Mouse (Mus musculus) intestine, embryonic 14.5 days (tissue): ENCODE measurements at regions not wholly inside any gene's neighbourhood (a gene's known extent, or its start where the extent isn't known, plus 50 kb on each side); places are given as distances from the start of the nearest gene placed in this dataset.
A peak's percentile ranks its signal among the peaks of the same experiment; 100 is the strongest.
"Not testable (repeated sequence)": the region's sequence is repeated elsewhere in the genome, so short reads cannot be mapped to it uniquely, and the experiment has no call there.

Experiments
- ATAC-seq: fragments of 200-750 bp; cut with Nextera tagmentation; replicated peaks from 2 replicates; pipeline ENCODE4 v1.8.0; 2017; ENCODE audit warnings: low read depth, moderate number of reproducible peaks, moderate TSS enrichment, moderate library complexity; ENCODE audit not compliant: low FRiP score, low TSS enrichment
- DNase-seq: peaks from one replicate; pipeline ENCODE4 v3.0.0-alpha.2; 2018; ENCODE audit warnings: low spot score
- H3K27ac ChIP-seq: fragments of 300-500 bp; sonication (generic); 2 replicates; pipeline ENCODE4 v1.5.1; 2014; ENCODE audit warnings: low read depth, mild to moderate bottlenecking, control low read depth
- H3K27me3 ChIP-seq: fragments of 300-500 bp; sonication (generic); replicated peaks from 2 replicates; pipeline ENCODE4 v1.6.1; 2014; ENCODE audit warnings: low read length, control low read depth; ENCODE audit not compliant: control insufficient read depth, insufficient read depth
- H3K36me3 ChIP-seq: fragments of 300-500 bp; sonication (generic); 2 replicates; pipeline ENCODE4 v1.6.1; 2014; ENCODE audit warnings: low read length, control low read depth; ENCODE audit not compliant: control insufficient read depth, insufficient read depth
- H3K4me1 ChIP-seq: fragments of 300-500 bp; sonication (generic); replicated peaks from 2 replicates; pipeline ENCODE4 v1.6.1; 2014; ENCODE audit warnings: low read length, control low read depth, mixed read lengths; ENCODE audit not compliant: control insufficient read depth, insufficient read depth
- H3K4me2 ChIP-seq: fragments of 300-500 bp; sonication (generic); 2 replicates; pipeline ENCODE4 v1.6.1; 2014; ENCODE audit warnings: low read length
- H3K4me3 ChIP-seq: fragments of 300-500 bp; sonication (generic); 2 replicates; pipeline ENCODE4 v1.5.1; 2014; ENCODE audit warnings: low read depth, low read length, control low read depth, mixed read lengths
- H3K9ac ChIP-seq: fragments of 300-500 bp; sonication (generic); 2 replicates; pipeline ENCODE4 v1.6.1; 2014; ENCODE audit warnings: mild to moderate bottlenecking, low read length
- H3K9me3 ChIP-seq: fragments of 300-500 bp; sonication (generic); 2 replicates; pipeline ENCODE4 v1.6.1; 2016; ENCODE audit warnings: low read length, control low read depth; ENCODE audit not compliant: control insufficient read depth
- WGBS: fragments of 180-500 bp; shearing (Covaris S2); extraction: QIAGEN DNeasy Blood & Tissue Kit; methylation state at CpG from one replicate; pipeline ENCODE4 v1.1.7; 2014; 5-methylcytosine and 5-hydroxymethylcytosine counted together

GRCm38 (mm10) chr2:10658317-10658716 is 288.0 kb downstream of the Sfmbt2 start:
- Histone ChIP-seq H3K27me3 (no peaks in the 10 kb centered on the region), H3K9me3 (no peaks in the 10 kb centered on the region), H3K9ac (no peak overlapping the region), H3K4me3 (no peak overlapping the region), H3K4me2 (no peak overlapping the region), H3K36me3 (no peaks in the 10 kb centered on the region), H3K4me1 (no peaks in the 10 kb centered on the region), H3K27ac (no peak overlapping the region)
- WGBS = 92% methylated on average over 4 of the region's 4 CpGs
- no peak for DNase-seq
- ATAC-seq = no peak

GRCm38 (mm10) chr2:10667915-10668314 is 297.6 kb downstream of the Sfmbt2 start:
- not testable (repeated sequence) for H3K27ac ChIP-seq, ATAC-seq, H3K9me3 ChIP-seq, H3K27me3 ChIP-seq, H3K36me3 ChIP-seq, H3K4me2 ChIP-seq, DNase-seq, H3K9ac ChIP-seq, H3K4me3 ChIP-seq, H3K4me1 ChIP-seq
- WGBS = 57% methylated on average over 1 of the region's 1 CpGs

- 40% methylated on average over 7 of the region's 7 CpGs for WGBS
- Histone ChIP-seq H3K4me3 (no peak overlapping the region), H3K27ac (no peak overlapping the region), H3K27me3 (no peaks in the 10 kb centered on the region), H3K4me2 (no peak overlapping the region), H3K4me1 (peaks cover 4% of the 10 kb centered on the region; the same call in 1 of the 2 replicates), H3K9me3 (no peaks in the 10 kb centered on the region), H3K36me3 (no peaks in the 10 kb centered on the region), H3K9ac (no peak overlapping the region)
- no peak for ATAC-seq
- DNase-seq = no peak
These were observed 300.4 kb downstream of the Sfmbt2 start for GRCm38 (mm10) chr2:10670423-10671298.

GRCm38 (mm10) chr2:10671299-10671632 is 301.0 kb downstream of the Sfmbt2 start:
- peaks cover 4% of the 10 kb centered on the region; the same call in 1 of the 2 replicates for H3K4me1 ChIP-seq
- no peak for ATAC-seq
- no peak for DNase-seq
- H3K27me3 ChIP-seq = no peaks in the 10 kb centered on the region
- WGBS = 72% methylated on average over 2 of the region's 2 CpGs
- no peak overlapping the region for H3K27ac ChIP-seq
- no peak overlapping the region for H3K9ac ChIP-seq
- H3K4me2 ChIP-seq = no peak overlapping the region
- no peaks in the 10 kb centered on the region for H3K36me3 ChIP-seq
- H3K4me3 ChIP-seq = no peak overlapping the region
- H3K9me3 ChIP-seq = no peaks in the 10 kb centered on the region

DNA sequence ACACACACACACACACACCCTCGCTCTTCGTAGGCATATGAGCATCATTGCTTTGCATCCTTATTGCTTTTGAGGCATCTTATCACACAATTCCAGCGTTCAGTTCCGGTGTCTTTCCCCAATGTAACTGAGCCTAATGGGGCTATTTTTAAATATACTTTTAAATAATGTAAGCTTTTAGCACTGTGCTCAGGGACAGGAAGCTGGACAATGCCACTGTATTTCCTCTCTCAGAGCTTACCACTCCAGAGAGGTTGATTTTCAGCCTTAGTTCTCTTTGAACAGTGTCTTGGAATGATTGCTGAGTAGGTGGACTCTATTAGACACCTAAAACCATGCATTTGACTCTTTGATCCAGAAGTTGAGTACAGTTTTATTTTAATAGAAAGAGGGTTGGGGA is 301.9 kb downstream of the Sfmbt2 start:
- WGBS = 87% methylated on average over 4 of the region's 4 CpGs
- Histone ChIP-seq H3K9me3 (no peaks in the 10 kb centered on the region), H3K36me3 (no peaks in the 10 kb centered on the region), H3K9ac (no peak overlapping the region), H3K27ac (no peak overlapping the region), H3K27me3 (no peaks in the 10 kb centered on the region), H3K4me3 (no peak overlapping the region), H3K4me2 (no peak overlapping the region), H3K4me1 (peaks cover 4% of the 10 kb centered on the region; the same call in 1 of the 2 replicates)
- no peak for ATAC-seq
- DNase-seq = no peak

GRCm38 (mm10) chr2:10674738-10675349 is 304.5 kb downstream of the Sfmbt2 start:
- no peak overlapping the region for H3K4me2 ChIP-seq
- no peak overlapping the region for H3K4me3 ChIP-seq
- WGBS = 10% methylated on average over 6 of the region's 6 CpGs
- no peak overlapping the region for H3K27ac ChIP-seq
- no peak overlapping the region for H3K9ac ChIP-seq
- peaks cover 4% of the 10 kb centered on the region; the same call in 1 of the 2 replicates for H3K4me1 ChIP-seq
- no peaks in the 10 kb centered on the region for H3K36me3 ChIP-seq
- DNase-seq = peak; percentile 65
- peak; percentile 89 for ATAC-seq
- H3K9me3 ChIP-seq = no peaks in the 10 kb centered on the region
- H3K27me3 ChIP-seq = no peaks in the 10 kb centered on the region

- no peaks in the 10 kb centered on the region for H3K27me3 ChIP-seq
- H3K4me1 ChIP-seq = no peaks in the 10 kb centered on the region
- WGBS = 32% methylated on average over 10 of the region's 10 CpGs
- H3K9me3 ChIP-seq = no peaks in the 10 kb centered on the region
- no peak overlapping the region for H3K27ac ChIP-seq
- H3K36me3 ChIP-seq = no peaks in the 10 kb centered on the region
- no peak overlapping the region for H3K4me2 ChIP-seq
- DNase-seq = peak; percentile 56
- no peak for ATAC-seq
- H3K4me3 ChIP-seq = no peak overlapping the region
- H3K9ac ChIP-seq = no peak overlapping the region
These were observed 331.1 kb downstream of the Sfmbt2 start for GRCm38 (mm10) chr2:10701459-10701858.

DNA sequence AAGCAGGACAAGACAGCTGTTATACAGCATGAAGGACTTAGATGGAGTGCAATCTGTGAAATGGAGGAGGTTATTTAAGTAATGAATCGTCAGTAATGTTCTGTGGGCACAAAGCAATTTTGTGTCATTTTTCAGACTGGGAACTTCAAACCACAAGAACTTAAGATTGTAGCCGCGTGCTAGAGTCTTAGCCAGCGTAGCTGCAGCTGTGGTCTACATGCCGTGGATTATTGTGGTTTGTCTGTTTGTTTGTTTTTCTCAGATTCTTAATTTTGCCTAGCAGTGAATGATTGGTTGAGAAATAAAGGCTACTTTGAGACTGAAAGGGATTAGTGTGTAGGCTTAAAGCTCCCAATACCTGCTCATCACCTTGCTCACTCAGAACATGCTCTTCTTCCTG is 348.1 kb downstream of the Sfmbt2 start:
- Histone ChIP-seq H3K4me3 (no peak overlapping the region), H3K27ac (no peak overlapping the region), H3K4me1 (no peaks in the 10 kb centered on the region), H3K27me3 (no peaks in the 10 kb centered on the region), H3K9ac (no peak overlapping the region), H3K36me3 (no peaks in the 10 kb centered on the region), H3K9me3 (no peaks in the 10 kb centered on the region), H3K4me2 (no peak overlapping the region)
- ATAC-seq = no peak
- 73% methylated on average over 5 of the region's 5 CpGs for WGBS
- no peak for DNase-seq

DNA sequence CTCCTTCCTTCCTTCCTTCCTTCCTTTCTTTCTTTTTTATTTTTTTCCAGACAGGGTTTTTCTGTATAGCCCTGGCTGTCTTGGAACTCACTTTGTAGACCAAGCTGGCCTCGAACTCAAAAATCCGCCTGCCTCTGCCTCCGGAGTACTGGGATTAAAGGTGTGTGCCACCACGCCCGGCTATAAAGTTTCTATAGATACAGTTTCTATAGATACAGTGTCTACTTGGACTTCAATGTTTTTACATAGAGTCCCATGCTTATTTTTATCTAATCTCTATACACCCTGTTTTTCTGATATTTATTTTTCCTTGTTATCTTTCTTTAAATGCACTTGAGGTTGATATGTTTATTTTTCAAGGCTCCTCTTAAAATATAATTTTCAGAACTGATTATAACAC is 364.0 kb downstream of the Sfmbt2 start:
- not testable (repeated sequence) for H3K27ac ChIP-seq, H3K27me3 ChIP-seq, H3K9ac ChIP-seq, H3K9me3 ChIP-seq, DNase-seq, ATAC-seq, H3K4me2 ChIP-seq, H3K36me3 ChIP-seq, H3K4me1 ChIP-seq, H3K4me3 ChIP-seq
- 82% methylated on average over 5 of the region's 5 CpGs for WGBS
